Mouse (Mus musculus): Measurements from ENCODE around the gene Chkb.

Gene Chkb

DNA sequence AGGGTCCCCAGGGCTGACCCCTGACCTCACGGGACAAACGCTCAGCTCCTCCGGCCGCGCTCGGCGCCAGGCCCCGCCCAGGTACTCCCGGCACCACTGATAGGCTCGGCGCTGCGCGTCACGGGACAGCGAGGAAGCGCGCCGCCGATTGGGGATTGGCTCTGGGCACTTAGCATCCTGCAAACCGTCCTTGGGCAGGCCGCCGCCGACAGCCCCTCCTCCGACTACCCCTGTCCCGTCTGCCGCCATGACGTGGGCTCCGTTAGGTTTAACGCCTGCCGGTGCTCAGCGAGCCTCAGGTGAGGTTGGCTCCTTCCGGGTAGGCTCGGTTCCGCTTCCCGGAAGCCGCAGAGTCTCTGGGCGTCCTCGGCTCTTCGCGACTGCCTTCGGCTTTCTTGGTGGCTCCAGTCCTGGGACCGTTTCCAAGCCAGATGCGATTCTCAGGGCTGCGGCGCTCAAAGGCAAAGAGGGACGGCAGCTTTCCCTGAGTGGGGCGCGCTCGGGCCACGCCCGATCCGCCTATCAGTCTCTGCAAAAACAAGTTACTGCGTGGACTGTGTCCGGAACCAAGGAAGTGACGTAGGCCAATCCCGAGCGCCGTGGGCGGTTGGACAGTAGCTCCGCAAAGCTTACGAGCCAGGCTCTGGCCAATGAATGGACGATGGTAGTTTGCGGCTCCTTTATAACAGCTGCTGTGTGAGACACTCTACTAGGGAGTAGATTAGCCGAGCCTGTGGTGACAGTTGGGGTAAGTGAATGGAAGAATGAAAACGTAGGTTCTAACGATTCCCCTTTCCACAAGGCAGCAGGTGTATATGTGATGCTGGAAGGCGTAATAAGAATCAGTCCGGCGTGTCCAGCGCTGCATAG is at the start of gene Chkb, which contains the start of the genes C730034F03Rik and Gm44502:
Gene Chkb, minus strand, starts transcription at position 557 of the 870 bp plus-strand sequence.
Gene C730034F03Rik, plus strand, starts transcription at position 238 of the 870 bp plus-strand sequence.
Gene Gm44502, minus strand, starts transcription at position 345 of the 870 bp plus-strand sequence.
- in situ Hi-C loops (cut with MboI, MseI) = loop anchor here (5.0 kb wide), 1 partner anchor 57 kb away; the partner anchor contains the start of gene Sco2

DNA sequence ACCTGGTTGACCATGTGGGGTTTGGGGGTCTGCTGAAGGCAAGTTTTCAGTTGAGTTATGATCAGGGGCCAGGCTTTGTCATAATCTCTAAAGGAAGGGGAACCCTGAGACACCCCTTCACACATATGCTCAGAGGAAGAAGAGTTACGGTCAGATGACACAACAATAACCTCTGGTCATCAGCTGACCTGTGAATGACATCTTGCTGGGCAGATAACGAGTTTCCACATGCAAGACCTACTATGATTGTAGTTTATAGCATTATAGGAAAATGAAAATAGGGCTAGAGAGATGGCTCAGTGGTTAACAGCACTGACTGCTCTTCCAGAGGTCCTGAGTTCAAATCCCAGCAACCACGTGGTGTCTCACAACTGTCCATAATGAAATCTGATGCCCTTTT is 48.9 kb upstream of the Chkb start:
- in situ Hi-C loops (cut with MboI, MseI) = no loop called here

DNA sequence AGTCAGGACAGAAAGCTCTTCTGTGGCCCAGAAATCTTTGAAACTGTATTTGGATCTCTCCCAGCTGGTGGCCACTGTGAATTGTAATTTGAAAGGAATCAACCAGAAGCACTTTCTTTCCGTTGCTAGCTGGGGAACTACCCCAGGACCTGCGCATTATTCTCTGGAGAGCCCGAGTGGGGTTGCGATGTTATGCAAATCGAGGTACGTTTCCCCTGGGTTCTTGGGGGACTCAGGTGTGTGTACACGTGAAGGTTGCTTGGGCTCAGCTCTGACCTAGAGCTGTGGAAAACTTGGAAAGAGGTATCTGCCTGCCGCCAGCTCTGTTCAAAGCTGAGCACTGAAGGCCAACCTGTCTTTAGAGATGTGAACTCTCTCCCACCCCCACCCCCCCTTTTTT is 48.1 kb upstream of the Chkb start:
- in situ Hi-C loops (cut with MboI, MseI) = no loop called here

- in situ Hi-C loops (cut with MboI, MseI) = no loop called here
Observed at GRCm38 (mm10) chr15:89477091-89477491, 47.4 kb upstream of the Chkb start, which contains the start of gene Arsa. Gene Arsa (minus strand): TSS chr15:89477425.

GRCm38 (mm10) chr15:89476475-89476815 is 46.7 kb upstream of the Chkb start:
- in situ Hi-C loops (cut with MboI, MseI) = no loop called here

GRCm38 (mm10) chr15:89475611-89476474 is 46.1 kb upstream of the Chkb start:
- in situ Hi-C loops (cut with MboI, MseI) = no loop called here

DNA sequence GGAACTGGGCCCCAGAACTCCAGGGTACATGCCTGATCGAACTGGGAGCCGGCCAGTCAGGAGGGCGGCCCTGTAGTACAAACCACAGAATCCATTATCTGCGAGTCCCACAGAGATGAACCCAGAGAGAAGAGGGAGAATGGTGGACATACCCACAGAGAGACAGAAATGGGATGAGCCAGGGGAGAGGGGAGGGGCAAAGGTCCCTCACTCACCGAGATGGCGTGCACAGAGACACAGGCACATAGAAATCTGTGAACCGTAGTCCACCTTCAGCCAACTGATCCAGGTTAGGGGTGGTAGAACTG is 45.5 kb upstream of the Chkb start:
- in situ Hi-C loops (cut with MboI, MseI) = no loop called here

GRCm38 (mm10) chr15:89474596-89475292 is 45.0 kb upstream of the Chkb start:
- in situ Hi-C loops (cut with MboI, MseI) = no loop called here

DNA sequence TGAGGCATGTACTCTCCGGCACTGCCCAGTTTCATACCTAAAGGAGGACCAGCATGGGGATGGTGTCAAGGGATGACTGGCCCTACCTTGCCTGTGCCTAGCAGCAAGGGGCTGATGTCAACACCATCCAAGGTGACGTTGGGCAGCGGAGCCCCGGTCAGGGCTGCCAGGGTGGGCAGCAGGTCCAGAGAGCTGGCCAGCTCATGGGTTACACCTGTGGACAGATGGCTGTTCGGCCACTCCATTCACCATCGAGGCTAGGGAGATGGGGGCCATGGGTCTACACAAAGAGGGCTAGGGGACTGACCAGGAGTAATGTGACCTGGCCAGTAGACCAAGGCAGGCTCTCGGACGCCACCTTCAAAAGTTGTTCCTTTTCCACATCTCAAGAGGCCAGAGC is 44.2 kb upstream of the Chkb start:
- in situ Hi-C loops (cut with MboI, MseI) = no loop called here

DNA sequence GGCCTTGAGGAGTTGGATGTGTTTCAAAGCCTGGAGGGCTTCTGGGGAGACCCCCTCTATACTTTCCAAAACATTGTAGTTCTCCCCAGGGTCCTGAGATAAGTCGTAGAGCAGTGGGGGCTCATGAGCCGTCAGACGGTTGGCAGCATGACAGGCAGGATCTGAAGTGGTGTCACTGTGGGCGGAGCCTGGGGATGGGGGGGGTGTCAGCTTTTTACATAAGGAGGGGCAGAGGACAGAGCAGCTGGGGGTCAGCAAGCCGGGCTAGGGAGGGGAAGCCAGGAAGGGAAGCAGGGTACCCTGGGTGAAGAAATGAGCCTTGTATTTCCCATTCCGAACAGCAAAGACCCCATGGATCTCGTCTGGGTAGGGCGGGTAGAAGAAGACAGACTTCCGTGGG is 43.7 kb upstream of the Chkb start:
- in situ Hi-C loops (cut with MboI, MseI) = no loop called here

DNA sequence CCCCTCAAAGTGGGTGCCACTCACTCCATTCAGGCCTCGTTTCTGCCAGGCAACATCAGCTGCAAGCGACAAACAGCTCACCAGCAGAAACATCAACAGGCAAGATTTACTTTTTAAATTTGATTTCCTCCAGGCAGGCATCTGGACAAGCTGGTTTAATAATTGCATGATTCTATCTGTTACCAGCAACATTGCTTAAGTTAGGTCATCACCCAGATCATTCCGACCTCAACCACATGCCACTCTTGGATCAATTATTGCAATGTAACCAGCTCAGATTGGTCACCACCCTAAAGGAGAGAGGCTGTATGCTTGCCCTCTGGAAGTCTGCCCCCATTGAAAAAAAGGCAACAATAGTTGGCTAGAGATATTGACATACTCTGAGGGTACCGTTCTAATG is 41.8 kb upstream of the Chkb start:
- in situ Hi-C loops (cut with MboI, MseI) = no loop called here

- in situ Hi-C loops (cut with MboI, MseI) = no loop called here
Observed at GRCm38 (mm10) chr15:89468577-89468976, 38.9 kb upstream of the Chkb start.

- in situ Hi-C loops (cut with MboI, MseI) = no loop called here
Observed at GRCm38 (mm10) chr15:89465052-89465451, 35.3 kb upstream of the Chkb start.

DNA sequence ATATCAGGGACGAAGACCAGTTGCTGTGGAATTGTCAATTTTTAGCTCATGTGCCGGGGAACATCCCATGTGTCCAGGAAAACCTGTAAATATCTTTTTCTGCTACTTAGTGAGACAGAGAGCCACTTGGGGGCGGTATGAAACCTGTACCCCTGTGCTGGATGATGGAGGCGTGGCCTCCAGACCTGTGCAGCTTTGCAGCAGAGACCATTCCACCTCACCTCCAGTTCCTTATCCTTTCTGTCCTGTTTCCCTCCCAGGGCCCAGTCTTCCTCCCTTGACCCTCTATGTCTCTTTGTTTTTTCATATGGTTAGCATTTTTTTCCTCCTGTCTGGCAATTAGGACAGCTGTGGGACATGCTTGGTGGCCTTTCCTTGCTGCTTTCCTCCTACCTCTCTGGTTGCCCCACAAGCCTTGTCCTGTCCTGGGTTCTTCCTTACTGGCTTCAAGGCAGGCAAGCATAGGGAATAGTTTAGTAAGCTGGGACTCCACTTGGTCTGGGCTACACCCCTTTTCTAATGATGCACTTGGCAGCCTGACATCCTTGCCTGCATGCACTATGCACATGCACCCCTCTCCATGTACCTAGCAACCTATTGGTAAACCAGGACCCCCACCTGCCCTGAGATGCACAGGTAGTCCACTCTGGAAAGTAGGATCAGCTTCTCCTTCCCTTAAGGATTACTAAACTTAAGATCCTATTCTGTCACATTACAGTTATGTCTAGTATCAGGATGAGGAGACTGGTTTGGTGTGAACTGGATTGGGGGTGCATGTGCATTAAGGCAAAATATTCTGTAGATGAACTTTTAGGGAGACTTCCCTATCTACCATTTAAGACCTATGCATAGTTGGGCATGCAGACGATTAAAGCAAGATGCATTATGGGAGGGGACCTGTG is 33.9 kb upstream of the Chkb start:
- in situ Hi-C loops (cut with MboI, MseI) = no loop called here

DNA sequence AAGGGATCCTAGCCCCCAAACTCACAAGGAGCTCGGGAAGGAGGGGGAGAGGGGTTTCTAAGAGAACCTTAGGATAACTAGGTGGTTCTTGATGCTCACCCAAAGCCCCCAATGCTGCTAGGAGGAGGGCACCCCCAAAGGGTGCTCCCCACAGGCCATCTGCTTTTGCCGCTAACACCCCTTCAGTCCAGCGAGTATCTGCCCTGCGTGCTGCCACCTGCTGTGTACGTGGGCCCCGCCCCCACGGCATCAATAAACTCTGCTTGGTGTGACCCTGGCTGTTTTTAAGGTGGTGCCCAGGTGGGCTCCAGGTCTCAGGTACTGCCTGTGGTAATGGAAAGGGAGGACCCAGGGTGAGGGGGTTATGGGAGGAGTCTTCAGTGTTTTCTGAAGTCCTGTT is 32.5 kb upstream of the Chkb start:
- in situ Hi-C loops (cut with MboI, MseI) = no loop called here

- in situ Hi-C loops (cut with MboI, MseI) = no loop called here
Observed at GRCm38 (mm10) chr15:89461321-89461720, 31.6 kb upstream of the Chkb start.

DNA sequence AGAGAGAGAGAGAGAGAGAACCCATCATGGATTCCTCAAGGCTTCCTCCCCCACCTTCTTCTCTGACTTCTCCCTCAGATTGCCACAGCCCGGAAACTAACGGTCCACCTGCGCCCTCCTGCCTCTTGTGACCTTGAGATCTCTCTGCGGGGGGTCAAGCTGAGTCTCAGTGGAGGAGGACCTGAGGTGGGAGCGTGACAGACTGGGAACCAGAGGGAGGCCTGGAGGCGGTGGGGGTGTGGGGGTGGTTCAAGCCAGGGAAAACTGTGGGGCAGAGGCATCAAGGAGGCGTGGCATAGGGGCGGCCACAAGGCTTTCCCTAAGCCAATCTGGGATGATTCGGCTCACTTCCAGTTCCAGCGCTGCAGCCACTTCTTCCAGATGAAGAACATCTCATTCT is 30.6 kb upstream of the Chkb start:
- in situ Hi-C loops (cut with MboI, MseI) = no loop called here

DNA sequence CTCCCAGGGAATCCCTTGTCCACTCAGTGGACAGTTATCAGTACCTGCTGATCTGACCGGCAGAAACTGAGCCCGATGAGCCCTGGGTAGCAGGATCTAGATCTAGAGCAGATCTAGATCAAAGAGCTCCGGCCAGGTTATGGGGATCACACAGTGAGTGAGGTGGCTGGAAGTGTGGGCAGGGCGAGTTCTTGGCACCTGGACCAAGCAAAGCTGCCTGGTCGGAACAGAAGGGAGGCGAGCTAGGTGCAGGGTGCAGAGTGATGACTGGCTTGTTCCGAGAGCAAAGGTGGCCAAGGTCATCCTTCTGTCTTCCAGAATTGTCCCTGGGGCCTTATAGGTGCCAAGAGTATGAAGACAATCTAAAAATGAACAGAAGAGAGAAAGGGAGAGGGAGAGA is 30.1 kb upstream of the Chkb start:
- in situ Hi-C loops (cut with MboI, MseI) = no loop called here

- in situ Hi-C loops (cut with MboI, MseI) = no loop called here
Observed at GRCm38 (mm10) chr15:89458942-89459341, 29.2 kb upstream of the Chkb start.

DNA sequence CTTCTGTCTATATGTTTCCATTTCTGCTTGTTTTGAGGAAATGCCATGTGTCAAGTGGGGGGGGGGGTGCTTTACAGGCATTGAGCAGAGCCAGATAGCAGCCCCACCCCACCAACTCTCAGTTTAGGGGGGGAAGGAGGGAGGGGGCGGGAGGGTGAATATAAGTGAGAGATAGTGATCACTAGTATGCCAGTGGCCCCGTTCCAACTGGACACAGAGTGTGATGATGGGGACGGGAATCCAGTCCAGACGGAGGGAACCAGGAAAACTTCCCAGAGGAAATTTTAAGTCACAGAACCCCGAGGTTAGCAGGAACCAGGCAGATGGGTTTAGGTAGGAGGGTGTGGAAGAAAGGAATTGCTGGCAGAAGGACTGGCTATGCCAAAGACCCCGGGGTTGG is 25.9 kb upstream of the Chkb start:
- in situ Hi-C loops (cut with MboI, MseI) = no loop called here

GRCm38 (mm10) chr15:89454857-89455256 is 25.1 kb upstream of the Chkb start:
- in situ Hi-C loops (cut with MboI, MseI) = no loop called here
